Mouse (Mus musculus) kidney, embryonic 14.5 days (tissue): ENCODE results near the gene Vgf. TPM values are rescaled to one million over a fixed set of nuclear protein-coding genes. Genes with fewer than 3 reads are reported as not detected.

ENCODE experiments used
- ATAC-seq: fragments of 200-750 bp; cut with Nextera tagmentation; 2 replicates; pipeline ENCODE4 v1.8.0; 2017; ENCODE audit warnings: moderate number of reproducible peaks, mild to moderate bottlenecking, moderate TSS enrichment, moderate library complexity; ENCODE audit not compliant: low FRiP score, low TSS enrichment
- H3K27ac ChIP-seq: fragments of 300-500 bp; sonication (generic); 2 replicates; pipeline ENCODE4 v1.5.1; 2014; ENCODE audit warnings: low read depth, mild to moderate bottlenecking, low read length, moderate library complexity, mixed read lengths
- H3K27me3 ChIP-seq: fragments of 300-500 bp; sonication (generic); 2 replicates; pipeline ENCODE4 v1.6.1; 2014; ENCODE audit warnings: mild to moderate bottlenecking, low read length; ENCODE audit not compliant: control insufficient read depth, insufficient read depth
- H3K36me3 ChIP-seq: fragments of 300-500 bp; sonication (generic); 2 replicates; pipeline ENCODE4 v1.6.1; 2014; ENCODE audit warnings: low read length, mixed read lengths; ENCODE audit not compliant: control insufficient read depth, insufficient read depth
- H3K4me1 ChIP-seq: fragments of 300-500 bp; sonication (generic); 2 replicates; pipeline ENCODE4 v1.6.1; 2014; ENCODE audit warnings: low read length, mixed read lengths; ENCODE audit not compliant: control insufficient read depth, insufficient read depth
- H3K4me2 ChIP-seq: fragments of 300-500 bp; sonication (generic); replicated peaks from 2 replicates; pipeline ENCODE4 v1.6.1; 2014; ENCODE audit warnings: low read depth, mild to moderate bottlenecking, low read length
- H3K4me3 ChIP-seq: fragments of 300-500 bp; sonication (generic); 2 replicates; pipeline ENCODE4 v1.5.1; 2014; ENCODE audit warnings: mild to moderate bottlenecking, low read length
- H3K9ac ChIP-seq: fragments of 300-500 bp; sonication (generic); 2 replicates; pipeline ENCODE4 v1.6.1; 2014; ENCODE audit warnings: low read depth, mild to moderate bottlenecking, low read length, moderate library complexity
- H3K9me3 ChIP-seq: fragments of 300-500 bp; sonication (generic); 2 replicates; pipeline ENCODE4 v1.6.1; 2016; ENCODE audit warnings: low read length; ENCODE audit not compliant: control insufficient read depth
- WGBS: fragments of 180-500 bp; shearing (Covaris S2); extraction: QIAGEN DNeasy Blood & Tissue Kit; methylation state at CpG from one replicate; pipeline ENCODE4 v1.1.7; 2014; 5-methylcytosine and 5-hydroxymethylcytosine counted together
- microRNA counts: library from miRNA; unstranded; fragments of <30 nt; microRNA quantifications from one replicate; lab custom pipeline; 2017
- microRNA-seq: library from miRNA; unstranded; fragments of <30 nt; microRNA quantifications from one replicate; pipeline ENCODE4, GENCODE M21; 2016
- polyA plus RNA-seq: library from polyadenylated mRNA; unstranded; fragments of >200 nt; fragmentation: Nextera tagmentation; extraction: Ambion mirVana; gene quantifications from 2 replicates; pipeline ENCODE4 v1.2.1, GENCODE M21; 2014

Vgf gene
- polyA plus RNA-seq, 1 experiment from 2014 or later, result 0.16 TPM

GRCm38 (mm10) chr5:137079849-137080248 is 53.7 kb downstream of the Vgf start:
- WGBS, result 41% methylated on average over 5 of the region's 5 CpGs
- H3K4me1 ChIP-seq, result peaks cover 19% of the 10 kb centered on the region; the same call in 1 of the 2 replicates
- no peak overlapping the region for H3K4me2 ChIP-seq
- H3K36me3 ChIP-seq, result no peaks in the 10 kb centered on the region
- no peak overlapping the region for H3K27ac ChIP-seq
- no peaks in the 10 kb centered on the region for H3K9me3 ChIP-seq
- H3K4me3 ChIP-seq, result no peak overlapping the region
- no peak for ATAC-seq
- no peak overlapping the region for H3K9ac ChIP-seq
- H3K27me3 ChIP-seq, result no peaks in the 10 kb centered on the region

MicroRNAs encoded within 50 kb of the gene (microRNA counts, 519-probe panel; counts per million panel counts)
- microRNA mmu-miR-702 (lab: Ali Mortazavi, UCI), result not detected

Small RNA genes lying within 50 kb of the gene (microRNA-seq; reads per million reads assigned to microRNA genes)
- 34.7 reads per million, percentile 42 among the genes with 10 or more reads in this experiment for gene Mir702

Other genes starting within 250 kb of the Vgf start
- 37.5 and 44.0 TPM in 2 replicates for gene Col26a1, start 143.2 kb upstream of the Vgf start, polyA plus RNA-seq
- gene Ift22, start 118.2 kb upstream of the Vgf start, polyA plus RNA-seq, result 85.0 and 86.7 TPM in 2 replicates
- 333 and 398 TPM in 2 replicates for gene Fis1, start 73.1 kb upstream of the Vgf start, polyA plus RNA-seq
- 1.5 and 1.7 TPM in 2 replicates for gene Cldn15, start 59.8 kb upstream of the Vgf start, polyA plus RNA-seq
- 28.5 and 41.4 TPM in 2 replicates for gene Plod3, start 39.4 kb upstream of the Vgf start, polyA plus RNA-seq
- 80.6 and 93.2 TPM in 2 replicates for gene Znhit1, start 38.4 kb upstream of the Vgf start, polyA plus RNA-seq
- 145 and 152 TPM in 2 replicates for gene Ap1s1, start 19.7 kb downstream of the Vgf start, polyA plus RNA-seq
- 0.26 and 0.32 TPM in 2 replicates for gene Serpine1, start 45.9 kb downstream of the Vgf start, polyA plus RNA-seq
- 9.7 TPM in 2 replicates for gene Trim56, start 89.8 kb downstream of the Vgf start, polyA plus RNA-seq
- gene Muc3, start 122.9 kb downstream of the Vgf start, polyA plus RNA-seq, result not detected in 2 replicates
- 0.11 and 0.13 TPM in 2 replicates for gene Muc3a, start 186.0 kb downstream of the Vgf start, polyA plus RNA-seq